Mouse (Mus musculus) CH12.LX (cell line): ENCODE data around the gene Srgap1. TPM values are rescaled to one million over a fixed set of nuclear protein-coding genes. Genes with fewer than 3 reads are reported as not detected.

Source experiments
- DNase-seq: peaks from one replicate; pipeline ENCODE4 v3.0.0-alpha.2; 2013; ENCODE audit errors: extremely low read depth
- H3K27ac ChIP-seq: 2 replicates; pipeline ENCODE4 v1.5.1; 2012; ENCODE audit warnings: low read depth, mild to moderate bottlenecking, control low read depth, moderate library complexity; ENCODE audit not compliant: insufficient read depth
- H3K27me3 ChIP-seq: replicated peaks from 2 replicates; pipeline ENCODE3; 2012; ENCODE audit warnings: inconsistent platforms
- H3K36me3 ChIP-seq, 2 experiments: replicated peaks in 1 of 2; 2 replicates each; pipeline versions ENCODE3 to v1.6.1; 2012; ENCODE audit warnings: inconsistent platforms in 1 of 2, low read length in 1 of 2, mild to moderate bottlenecking in 1 of 2, mixed read lengths in 1 of 2, moderate library complexity in 1 of 2; ENCODE audit not compliant: control insufficient read depth in 1 of 2, insufficient read depth in 1 of 2
- H3K4me1 ChIP-seq, 2 experiments: 2 replicates each; pipeline ENCODE4 v1.6.1; 2012; ENCODE audit warnings: inconsistent platforms in 1 of 2, moderate library complexity in 1 of 2; ENCODE audit not compliant: insufficient read depth in 2 of 2, control insufficient read depth in 1 of 2
- H3K4me2 ChIP-seq: 2 replicates; pipeline ENCODE4 v1.6.1; 2012; ENCODE audit warnings: low read depth, mild to moderate bottlenecking, control low read depth; ENCODE audit not compliant: poor library complexity, insufficient read depth, severe bottlenecking
- H3K4me3 ChIP-seq, 3 experiments: fragments of 150-350 bp in 1 of 3; sonication (generic) in 1 of 3; replicated peaks in 1 of 3; 2 replicates each; pipeline versions ENCODE3 to v1.5.1; 2011 to 2012; ENCODE audit warnings: low read depth in 2 of 3, low read length in 2 of 3, mild to moderate bottlenecking in 2 of 3, moderate library complexity in 2 of 3, control low read depth in 1 of 3, improper control_type of control experiment in 1 of 3, inconsistent platforms in 1 of 3, mixed read lengths in 1 of 3; ENCODE audit not compliant: poor library complexity in 1 of 3
- H3K79me2 ChIP-seq: replicated peaks from 2 replicates; pipeline ENCODE4 v1.6.1; 2012; ENCODE audit warnings: mild to moderate bottlenecking, moderate library complexity; ENCODE audit not compliant: control insufficient read depth, poor library complexity, insufficient read depth, severe bottlenecking; ENCODE audit errors: extremely low read depth
- H3K9ac ChIP-seq: 2 replicates; pipeline ENCODE4 v1.6.1; 2012; ENCODE audit warnings: low read depth, mild to moderate bottlenecking, control low read depth, moderate library complexity; ENCODE audit not compliant: insufficient read depth
- H3K9me3 ChIP-seq: replicated peaks from 2 replicates; pipeline ENCODE3; 2012; ENCODE audit warnings: low read length, inconsistent platforms, mixed read lengths
- CHD1 ChIP-seq: IDR thresholded peaks from 2 replicates; pipeline ENCODE4 v1.6.1; 2012; ENCODE audit warnings: low read depth, low read length, improper control_type of control experiment, inconsistent platforms
- ELF1 ChIP-seq: IDR thresholded peaks from 2 replicates; pipeline ENCODE4 v1.6.1; 2014; ENCODE audit warnings: low read depth, mild to moderate bottlenecking, inconsistent platforms, low read length, improper control_type of control experiment
- ETS1 ChIP-seq: conservative IDR thresholded peaks from 2 replicates; pipeline ENCODE4 v1.6.1; 2012; ENCODE audit warnings: low read depth, mild to moderate bottlenecking, inconsistent platforms, low read length, improper control_type of control experiment, moderate library complexity
- HCFC1 ChIP-seq: IDR thresholded peaks from 2 replicates; pipeline ENCODE4 v1.6.1; 2012; ENCODE audit warnings: low read depth, mild to moderate bottlenecking, inconsistent platforms, low read length, improper control_type of control experiment
- JUN ChIP-seq: IDR thresholded peaks from 2 replicates; pipeline ENCODE4 v1.6.1; 2011; ENCODE audit warnings: low read depth, mild to moderate bottlenecking, low read length, improper control_type of control experiment, moderate library complexity; ENCODE audit not compliant: insufficient read depth
- KAT2A ChIP-seq: IDR thresholded peaks from 2 replicates; pipeline ENCODE4 v1.6.1; 2012; ENCODE audit warnings: low read length, improper control_type of control experiment, inconsistent platforms; ENCODE audit not compliant: insufficient replicate concordance
- MEF2A ChIP-seq: IDR thresholded peaks from 2 replicates; pipeline ENCODE4 v1.6.1; 2014; ENCODE audit warnings: low read depth, mild to moderate bottlenecking, inconsistent platforms, low read length, improper control_type of control experiment, borderline replicate concordance
- MXI1 ChIP-seq: IDR thresholded peaks from 2 replicates; pipeline ENCODE4 v1.6.1; 2011; ENCODE audit warnings: mild to moderate bottlenecking, low read depth, low read length, improper control_type of control experiment
- PAX5 ChIP-seq: IDR thresholded peaks from 2 replicates; pipeline ENCODE4 v1.6.1; 2012; ENCODE audit warnings: low read length, inconsistent platforms, mixed read lengths
- POLR2A ChIP-seq: IDR thresholded peaks from 2 replicates; pipeline ENCODE4 v1.6.1; 2011; ENCODE audit warnings: low read depth, mild to moderate bottlenecking, improper control_type of control experiment, low read length
- POLR2AphosphoS2 ChIP-seq: IDR thresholded peaks from 2 replicates; pipeline ENCODE4 v1.6.1; 2011; ENCODE audit warnings: low read depth, low read length, improper control_type of control experiment
- TBP ChIP-seq: conservative IDR thresholded peaks from 2 replicates; pipeline ENCODE4 v1.6.1; 2011; ENCODE audit warnings: low read depth, low read length, improper control_type of control experiment
- ZMIZ1 ChIP-seq: IDR thresholded peaks from 2 replicates; pipeline ENCODE4 v1.6.1; 2012; ENCODE audit warnings: low read depth, mild to moderate bottlenecking, inconsistent platforms, low read length, improper control_type of control experiment
- ZNF384 ChIP-seq: IDR thresholded peaks from 2 replicates; pipeline ENCODE4 v1.6.1; 2012; ENCODE audit warnings: low read depth, low read length, improper control_type of control experiment, inconsistent platforms
- dilution Hi-C: fragments of 300-500 bp; cut with MboI; formaldehyde crosslinking; loops from 2 replicates; pipeline ENCODE4 v1.14.3; 2020; ENCODE audit warnings: low sequenced_read_pairs; ENCODE audit not compliant: extremely low pct_unique_long_range_greater_than_20kb, extremely low pct_ligation_motif_present
- in situ Hi-C: fragments of 300-500 bp; cut with MboI; formaldehyde crosslinking; loops from 3 replicates; pipeline ENCODE4 v1.14.3; 2019; ENCODE audit warnings: low sequenced_read_pairs, low pct_ligation_motif_present, low pct_unique_long_range_greater_than_20kb, mixed read lengths
- polyA plus RNA-seq: library from polyadenylated mRNA; unstranded; fragments of >175 nt; gene quantifications from 2 replicates; pipeline ENCODE4 v1.2.1, GENCODE M21; 2012; ENCODE audit warnings: low read depth; ENCODE audit not compliant: insufficient read length
- total RNA-seq, 2 experiments: library from RNA; depleted of rRNA; stranded (reverse); fragments of 300-350 nt in 1 of 2; fragments of >200 nt in 1 of 2; gene quantifications; 2 replicates each; pipeline ENCODE4 v1.2.3; 2012 to 2014

The Srgap1 gene
- total and polyA plus RNA-seq, 3 experiments: not detected

DNA sequence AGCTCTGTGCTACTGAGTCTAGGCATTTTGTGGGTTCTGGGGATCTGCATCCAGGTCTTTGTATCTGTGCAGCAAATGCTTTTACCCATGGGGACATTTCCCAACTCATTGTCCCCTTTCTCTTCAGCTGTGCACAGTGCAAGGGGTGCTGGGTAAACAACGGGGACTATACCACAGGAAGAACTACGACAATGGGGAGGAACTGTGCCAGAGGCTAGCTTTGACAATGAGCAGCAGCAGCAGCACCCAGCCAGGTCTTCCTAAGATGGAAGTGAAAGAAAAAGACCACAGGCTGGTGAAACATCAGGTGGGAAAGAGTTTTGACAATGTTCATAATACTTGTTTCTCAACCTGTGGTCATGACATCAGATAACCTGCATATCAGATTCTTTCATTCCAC is 197.6 kb downstream of the Srgap1 start:
- H3K79me2 ChIP-seq: no peaks in the 10 kb centered on the region
- DNase-seq: no peak
- no peaks in the 10 kb centered on the region for H3K9me3 ChIP-seq
- in situ Hi-C loops: no loop called here
- TF ChIP-seq CHD1 (no peak), MEF2A (no peak), ZMIZ1 (no peak), ZNF384 (no peak), TBP (no peak), POLR2AphosphoS2 (no peak), MXI1 (no peak), ELF1 (no peak), PAX5 (no peak), POLR2A (no peak), KAT2A (no peak)
- no peak overlapping the region for H3K4me3 ChIP-seq
- H3K27ac ChIP-seq: no peak overlapping the region
- no peaks in the 10 kb centered on the region for H3K27me3 ChIP-seq
- dilution Hi-C loops: no loop called here
- H3K4me2 ChIP-seq: no peak overlapping the region
- H3K36me3 ChIP-seq: no peaks in the 10 kb centered on the region
- H3K4me1 ChIP-seq: no peaks in the 10 kb centered on the region
- no peak overlapping the region for H3K9ac ChIP-seq

DNA sequence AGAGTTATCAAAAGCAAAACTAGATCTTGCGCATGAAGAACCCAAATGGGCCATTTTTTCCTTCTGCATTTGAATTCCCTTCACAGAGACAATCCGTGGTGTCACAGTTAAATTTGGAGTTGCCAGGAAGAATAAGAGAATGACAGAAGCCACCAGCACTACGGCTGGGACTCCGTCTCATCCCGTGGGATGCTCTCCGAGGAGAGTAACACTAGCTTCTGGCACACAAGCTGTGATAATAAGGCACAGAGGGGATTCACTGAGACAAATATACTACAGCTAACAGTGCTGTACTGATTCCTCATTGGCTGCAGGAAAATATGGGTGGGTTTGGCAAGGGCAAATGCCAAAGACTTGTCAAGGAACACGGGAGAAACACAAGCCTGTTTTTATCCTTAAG is 201.4 kb downstream of the Srgap1 start:
- dilution Hi-C loops (no loop called here), in situ Hi-C loops (no loop called here)
- Histone ChIP-seq H3K36me3 (no peaks in the 10 kb centered on the region), H3K9me3 (no peaks in the 10 kb centered on the region), H3K4me2 (no peak overlapping the region), H3K9ac (no peak overlapping the region), H3K27ac (no peak overlapping the region), H3K4me1 (no peaks in the 10 kb centered on the region), H3K27me3 (no peaks in the 10 kb centered on the region), H3K79me2 (no peaks in the 10 kb centered on the region), H3K4me3 (no peak overlapping the region)
- DNase-seq: no peak
- TF ChIP-seq JUN (no peak), HCFC1 (no peak), PAX5 (no peak), ETS1 (no peak), POLR2A (no peak)
